Mouse (Mus musculus): ENCODE data around the gene Mpst.

DNA sequence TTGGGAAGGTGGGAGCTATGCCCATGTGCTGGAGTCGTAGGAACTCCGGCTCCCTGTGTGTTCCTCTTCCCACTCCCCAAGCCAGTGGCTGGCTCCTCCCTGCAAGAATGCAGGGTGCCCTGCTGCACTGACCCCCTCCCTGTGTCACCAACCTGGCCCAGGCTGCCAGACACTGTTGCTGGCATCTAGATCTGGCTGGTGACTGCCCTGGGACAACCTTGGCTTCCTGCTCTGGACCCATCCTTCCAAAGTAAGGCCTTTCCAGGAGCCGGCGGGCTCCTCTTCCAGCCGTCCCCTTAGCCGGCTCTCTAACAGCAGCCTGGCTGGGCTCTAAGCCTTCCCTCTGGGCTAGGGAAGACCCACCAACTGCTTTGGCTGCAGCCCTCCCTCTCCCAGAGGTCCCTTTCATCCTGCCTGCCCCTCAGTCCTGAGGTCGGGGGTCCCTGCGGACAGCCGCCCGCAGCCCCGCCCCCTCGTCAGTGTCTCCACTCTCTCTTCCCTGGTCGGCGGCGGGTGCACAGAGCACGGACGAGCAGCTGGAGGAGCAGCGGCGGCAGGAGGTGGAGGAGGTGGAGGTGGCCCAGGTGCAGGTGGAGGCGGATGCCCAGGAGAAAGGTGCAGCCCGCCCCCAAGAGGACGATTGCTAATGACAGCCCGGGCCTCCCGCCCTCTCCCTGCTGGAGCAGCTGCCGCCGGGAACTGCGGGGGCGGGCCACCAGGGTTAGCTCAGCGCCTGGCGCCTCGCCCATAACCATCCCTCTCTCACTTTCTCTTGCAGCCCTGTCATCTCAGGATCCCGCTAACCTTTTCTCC lies 30.4 kb downstream of the Mpst start:
- TF ChIP-seq NELFE (IDR thresholded peaks at IDR 0.05; ENCODE audit: low read depth, low read length) = no peak
- TF ChIP-seq CTCF (IDR thresholded peaks at IDR 0.05 in 2 of 3, conservative IDR thresholded peaks at IDR 0.05 in 1 of 3; ENCODE audit: control insufficient read depth in 1 of 3, insufficient read depth in 1 of 3, low read depth in 2 of 3, low read length in 3 of 3, poor library complexity in 1 of 3, severe bottlenecking in 1 of 3) = peak in 1 of 3 experiments; percentile 44; a peak in 2 of 6 replicates
- TF ChIP-seq SIN3A (IDR thresholded peaks at IDR 0.05; ENCODE audit: low read length) = no peak
- no peak for TF ChIP-seq ELF1 (IDR thresholded peaks at IDR 0.05; ENCODE audit: low read depth, low read length)
- no peak for TF ChIP-seq KAT2A (conservative IDR thresholded peaks at IDR 0.05; ENCODE audit: low read depth, low read length)
- TF ChIP-seq EP300 (IDR thresholded peaks at IDR 0.05; ENCODE audit: low read depth in 1 of 2, low read length in 2 of 2) = no peak; a peak in 1 of 4 replicates
- TF ChIP-seq CHD2 (IDR thresholded peaks at IDR 0.05; ENCODE audit: low read length) = no peak
